Mouse (Mus musculus): Measurements from ENCODE around the gene Gtf2a1l.

GRCm38 (mm10) chr17:88622711-88623110 lies 45.7 kb upstream of the Gtf2a1l start:
- TF ChIP-seq MAX (IDR thresholded peaks at IDR 0.05) = no peak
- TF ChIP-seq CTCF (IDR thresholded peaks at IDR 0.05; ENCODE audit: control insufficient read depth, insufficient read depth, insufficient read length) = no peak
- TF ChIP-seq USF1 (IDR thresholded peaks at IDR 0.05; ENCODE audit: low read depth) = no peak

Data from C2C12 (cell line).